Mouse (Mus musculus): ENCODE results near the gene Zdhhc19. TPM values are rescaled to one million over a fixed set of nuclear protein-coding genes. Genes with fewer than 3 reads are reported as not detected.

Gene Zdhhc19
- total and polyA plus RNA-seq, 3 experiments, result not detected

DNA sequence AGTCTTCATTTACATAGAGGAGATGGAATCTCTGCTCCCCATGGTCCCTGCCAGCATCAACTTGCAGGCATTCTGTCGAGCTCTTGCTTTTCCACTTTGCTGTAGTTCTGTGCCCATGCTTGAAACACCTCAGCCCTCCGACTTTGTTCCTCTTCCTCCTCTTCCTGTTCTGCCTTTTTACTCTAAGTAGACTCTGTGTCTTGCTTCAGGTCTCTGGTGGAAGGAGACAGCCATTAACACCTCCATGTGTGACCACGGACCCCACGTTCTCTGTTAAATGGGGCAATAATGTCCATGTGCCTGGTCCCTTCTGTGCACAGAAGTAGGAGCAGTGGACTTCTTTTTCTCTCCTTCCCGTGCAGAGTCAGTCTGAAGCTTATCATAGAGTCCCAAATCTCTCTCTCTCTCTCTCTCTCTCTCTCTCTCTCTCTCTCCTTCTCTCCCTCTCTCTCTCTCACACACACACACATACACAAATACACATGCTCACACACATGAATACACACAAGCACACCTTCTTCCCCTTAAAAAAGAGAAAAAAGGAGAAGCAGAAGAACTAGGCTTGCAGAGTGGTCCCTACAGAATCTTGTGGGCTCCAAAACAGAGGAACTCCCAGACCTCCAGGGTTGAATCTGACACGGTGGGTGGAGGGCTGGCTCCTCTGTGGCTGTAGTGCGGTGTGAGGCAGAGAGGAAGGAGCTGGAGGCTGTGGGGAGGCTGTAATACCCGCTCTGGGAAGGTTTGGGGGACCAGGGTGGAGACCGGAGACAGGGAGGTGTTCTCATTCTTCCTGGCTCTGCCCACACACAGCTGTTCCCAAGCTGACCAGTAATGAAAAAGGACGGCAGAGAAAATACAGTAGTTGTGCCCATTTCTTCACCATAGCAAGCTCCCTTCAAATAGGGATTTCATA is 51.3 kb downstream of the Zdhhc19 start:
- Histone ChIP-seq H3K79me2 (replicated peaks; ENCODE audit: control insufficient read depth, insufficient read depth, low read length) (no peaks in the 10 kb centered on the region), H3K9ac (ENCODE audit: low read depth, low read length) (no peak overlapping the region), H3K27ac (no peak overlapping the region), H3K4me1 (ENCODE audit: control insufficient read depth, insufficient read depth, low read length) (no peaks in the 10 kb centered on the region), H3K27me3 (ENCODE audit: control insufficient read depth, insufficient read depth, low read length) (no peaks in the 10 kb centered on the region), H3K4me3 (no peak overlapping the region), H3K36me3 (ENCODE audit: control insufficient read depth, insufficient read depth, low read length) (no peaks in the 10 kb centered on the region)
- no peak for TF ChIP-seq CTCF (IDR thresholded peaks at IDR 0.05)
- no peak for DNase-seq
- 42% methylated on average over 10 of the region's 10 CpGs for WGBS
- intact Hi-C loops (cut with DNase I), result no loop called here

GRCm38 (mm10) chr16:32550084-32550483 is 54.0 kb downstream of the Zdhhc19 start:
- Histone ChIP-seq H3K9ac (ENCODE audit: low read depth, low read length) (no peak overlapping the region), H3K79me2 (replicated peaks; ENCODE audit: control insufficient read depth, insufficient read depth, low read length) (no peaks in the 10 kb centered on the region), H3K4me1 (ENCODE audit: control insufficient read depth, insufficient read depth, low read length) (no peaks in the 10 kb centered on the region), H3K4me3 (no peak overlapping the region), H3K27ac (no peak overlapping the region), H3K27me3 (ENCODE audit: control insufficient read depth, insufficient read depth, low read length) (no peaks in the 10 kb centered on the region), H3K36me3 (ENCODE audit: control insufficient read depth, insufficient read depth, low read length) (no peaks in the 10 kb centered on the region)
- 80% methylated on average over 4 of the region's 4 CpGs for WGBS
- TF ChIP-seq POLR2A (IDR thresholded peaks at IDR 0.05; ENCODE audit: insufficient read depth, low read depth, low read length), result no peak
- TF ChIP-seq EP300 (IDR thresholded peaks at IDR 0.05; ENCODE audit: insufficient read depth, low read depth, low read length), result no peak
- no peak for TF ChIP-seq CTCF (IDR thresholded peaks at IDR 0.05)
- no peak for DNase-seq
- intact Hi-C loops (cut with DNase I), result loop anchor here (5.0 kb wide), 1 partner anchor 43 kb away; no protein-coding TSS in a partner anchor

DNA sequence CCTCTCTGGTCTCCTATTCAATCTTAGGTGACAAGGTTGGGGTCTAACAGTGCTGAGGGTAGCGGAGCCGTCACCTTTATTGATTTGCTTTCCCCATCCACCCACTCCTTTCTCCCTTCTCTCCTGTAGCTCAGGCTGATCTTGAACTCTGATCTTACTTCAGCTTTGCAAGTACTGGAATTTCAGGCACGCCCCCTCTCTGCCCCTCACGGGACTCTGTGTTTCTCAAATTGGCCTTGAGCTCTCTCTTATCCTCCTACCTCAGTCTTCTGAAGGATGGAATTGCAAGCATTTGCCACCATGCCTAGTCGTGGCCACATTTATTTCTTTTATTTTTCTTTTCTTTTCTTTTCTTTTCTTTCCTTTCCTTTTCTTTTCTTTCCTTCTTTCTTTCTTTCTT is 54.4 kb downstream of the Zdhhc19 start:
- Histone ChIP-seq H3K79me2 (replicated peaks; ENCODE audit: control insufficient read depth, insufficient read depth, low read length) (no peaks in the 10 kb centered on the region), H3K4me1 (ENCODE audit: control insufficient read depth, insufficient read depth, low read length) (no peaks in the 10 kb centered on the region), H3K27ac (no peak overlapping the region), H3K4me3 (no peak overlapping the region), H3K27me3 (ENCODE audit: control insufficient read depth, insufficient read depth, low read length) (0 out of 2 replicates have a peak, but pooled peaks cover 1% of the 10 kb centered on the region), H3K9ac (ENCODE audit: low read depth, low read length) (no peak overlapping the region), H3K36me3 (ENCODE audit: control insufficient read depth, insufficient read depth, low read length) (no peaks in the 10 kb centered on the region)
- intact Hi-C loops (cut with DNase I), result loop anchor here (5.0 kb wide), 1 partner anchor 43 kb away; no protein-coding TSS in a partner anchor
- TF ChIP-seq POLR2A (IDR thresholded peaks at IDR 0.05; ENCODE audit: insufficient read depth, low read depth, low read length), result no peak
- TF ChIP-seq CTCF (IDR thresholded peaks at IDR 0.05), result no peak
- TF ChIP-seq EP300 (IDR thresholded peaks at IDR 0.05; ENCODE audit: insufficient read depth, low read depth, low read length), result no peak
- WGBS, result 81% methylated on average over 5 of the region's 5 CpGs
- DNase-seq, result no peak

DNA sequence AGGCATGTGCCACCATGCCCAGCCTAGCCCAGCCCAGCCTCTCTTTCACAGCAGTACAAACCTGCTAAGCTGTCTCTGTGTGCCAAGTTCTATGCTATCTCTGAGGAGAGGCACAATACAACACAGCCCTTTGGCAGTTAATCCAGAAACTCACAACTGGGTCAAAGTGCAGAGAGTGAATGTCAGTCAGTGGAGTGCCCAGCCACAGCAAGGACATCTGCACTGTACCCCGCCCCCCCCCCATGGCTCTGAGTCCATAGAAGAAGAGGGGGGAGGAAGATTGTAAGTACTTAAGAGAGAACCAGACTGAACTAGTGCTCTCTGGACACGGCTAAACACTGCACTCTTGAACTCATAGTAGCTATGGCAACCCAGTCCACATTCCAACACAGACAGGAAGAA is 55.3 kb downstream of the Zdhhc19 start:
- H3K36me3 ChIP-seq (ENCODE audit: control insufficient read depth, insufficient read depth, low read length), result no peaks in the 10 kb centered on the region
- no peak overlapping the region for H3K9ac ChIP-seq (ENCODE audit: low read depth, low read length)
- H3K27ac ChIP-seq, result no peak overlapping the region
- WGBS, result 39% methylated on average over 2 of the region's 2 CpGs
- intact Hi-C loops (cut with DNase I), result loop anchor here (5.0 kb wide), 1 partner anchor 44 kb away; no protein-coding TSS in a partner anchor
- H3K27me3 ChIP-seq (ENCODE audit: control insufficient read depth, insufficient read depth, low read length), result 0 out of 2 replicates have a peak, but pooled peaks cover 1% of the 10 kb centered on the region
- no peak overlapping the region for H3K4me3 ChIP-seq
- no peaks in the 10 kb centered on the region for H3K79me2 ChIP-seq (replicated peaks; ENCODE audit: control insufficient read depth, insufficient read depth, low read length)
- TF ChIP-seq POLR2A (IDR thresholded peaks at IDR 0.05; ENCODE audit: insufficient read depth, low read depth, low read length) (no peak), CTCF (IDR thresholded peaks at IDR 0.05) (no peak), EP300 (IDR thresholded peaks at IDR 0.05; ENCODE audit: insufficient read depth, low read depth, low read length) (no peak)
- peak in 1 of 2 experiments; percentile 59 for DNase-seq
- H3K4me1 ChIP-seq (ENCODE audit: control insufficient read depth, insufficient read depth, low read length), result no peaks in the 10 kb centered on the region

- Histone ChIP-seq H3K79me2 (replicated peaks; ENCODE audit: control insufficient read depth, insufficient read depth, low read length) (no peaks in the 10 kb centered on the region), H3K36me3 (ENCODE audit: control insufficient read depth, insufficient read depth, low read length) (no peaks in the 10 kb centered on the region), H3K9ac (ENCODE audit: low read depth, low read length) (no peak overlapping the region), H3K4me3 (no peak overlapping the region), H3K27ac (no peak overlapping the region), H3K27me3 (ENCODE audit: control insufficient read depth, insufficient read depth, low read length) (0 out of 2 replicates have a peak, but pooled peaks cover 1% of the 10 kb centered on the region), H3K4me1 (ENCODE audit: control insufficient read depth, insufficient read depth, low read length) (no peaks in the 10 kb centered on the region)
- WGBS, result 78% methylated on average over 3 of the region's 3 CpGs
- no peak for TF ChIP-seq POLR2A (IDR thresholded peaks at IDR 0.05; ENCODE audit: insufficient read depth, low read depth, low read length)
- TF ChIP-seq CTCF (IDR thresholded peaks at IDR 0.05), result no peak
- no peak for TF ChIP-seq EP300 (IDR thresholded peaks at IDR 0.05; ENCODE audit: insufficient read depth, low read depth, low read length)
- DNase-seq, result no peak
- intact Hi-C loops (cut with DNase I), result no loop called here
Observed at GRCm38 (mm10) chr16:32555588-32555987, 59.5 kb downstream of the Zdhhc19 start.

- intact Hi-C loops (cut with DNase I), result no loop called here
- TF ChIP-seq EP300 (IDR thresholded peaks at IDR 0.05; ENCODE audit: insufficient read depth, low read depth, low read length), result no peak
- no peak for TF ChIP-seq CTCF (IDR thresholded peaks at IDR 0.05)
- TF ChIP-seq POLR2A (IDR thresholded peaks at IDR 0.05; ENCODE audit: insufficient read depth, low read depth, low read length), result no peak
- H3K36me3 ChIP-seq (ENCODE audit: control insufficient read depth, insufficient read depth, low read length), result no peaks in the 10 kb centered on the region
- H3K4me1 ChIP-seq (ENCODE audit: control insufficient read depth, insufficient read depth, low read length), result no peaks in the 10 kb centered on the region
- no peaks in the 10 kb centered on the region for H3K79me2 ChIP-seq (replicated peaks; ENCODE audit: control insufficient read depth, insufficient read depth, low read length)
- 81% methylated on average over 4 of the region's 4 CpGs for WGBS
- H3K4me3 ChIP-seq, result no peak overlapping the region
- no peak overlapping the region for H3K9ac ChIP-seq (ENCODE audit: low read depth, low read length)
- H3K27ac ChIP-seq, result no peak overlapping the region
- H3K27me3 ChIP-seq (ENCODE audit: control insufficient read depth, insufficient read depth, low read length), result 0 out of 2 replicates have a peak, but pooled peaks cover 1% of the 10 kb centered on the region
- no peak for DNase-seq
Observed at GRCm38 (mm10) chr16:32559493-32559892, 63.4 kb downstream of the Zdhhc19 start.
